Mouse (Mus musculus) megakaryocyte, embryonic 14.5 days (primary cell): ENCODE results near the gene Ubqln4.

ENCODE experiments used
- FLI1 ChIP-seq: IDR thresholded peaks from 2 replicates; pipeline ENCODE4 v1.6.1; 2012; ENCODE audit warnings: low read length, inconsistent platforms, mixed read lengths
- GATA1 ChIP-seq: IDR thresholded peaks from 3 replicates; pipeline ENCODE4 v1.6.1; 2012; ENCODE audit warnings: mixed read lengths, low read length, inconsistent platforms, borderline replicate concordance

DNA sequence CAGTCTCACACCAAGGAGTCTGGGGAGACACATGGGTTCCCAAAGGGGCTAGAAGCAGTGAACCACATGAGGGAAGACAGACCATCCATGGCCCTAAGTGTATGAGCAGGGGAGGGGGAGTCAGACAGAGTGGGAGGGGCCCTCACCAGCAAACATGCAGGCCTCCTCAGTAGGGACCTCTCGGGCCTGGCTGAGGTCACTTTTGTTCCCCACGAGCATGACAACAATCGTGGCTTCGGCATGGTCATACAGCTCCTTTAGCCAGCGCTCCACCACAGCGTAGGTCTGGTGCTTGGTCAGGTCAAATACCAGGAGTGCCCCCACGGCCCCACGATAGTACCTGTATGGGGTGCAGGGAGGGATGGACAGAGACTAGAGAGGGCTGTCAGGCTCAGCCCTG, 10.4 kb upstream of the Ubqln4 start:
- TF ChIP-seq GATA1 = no peak
- TF ChIP-seq FLI1 = no peak
